Mouse (Mus musculus): ENCODE results near the gene Slc36a2. TPM values are rescaled to one million over a fixed set of nuclear protein-coding genes. Genes with fewer than 3 reads are reported as not detected.
A peak's percentile ranks its signal among the peaks of the same experiment; 100 is the strongest.

Slc36a2 gene
- total and polyA plus RNA-seq, 3 experiments: 0.04 to 0.17 TPM; not detected in 1

DNA sequence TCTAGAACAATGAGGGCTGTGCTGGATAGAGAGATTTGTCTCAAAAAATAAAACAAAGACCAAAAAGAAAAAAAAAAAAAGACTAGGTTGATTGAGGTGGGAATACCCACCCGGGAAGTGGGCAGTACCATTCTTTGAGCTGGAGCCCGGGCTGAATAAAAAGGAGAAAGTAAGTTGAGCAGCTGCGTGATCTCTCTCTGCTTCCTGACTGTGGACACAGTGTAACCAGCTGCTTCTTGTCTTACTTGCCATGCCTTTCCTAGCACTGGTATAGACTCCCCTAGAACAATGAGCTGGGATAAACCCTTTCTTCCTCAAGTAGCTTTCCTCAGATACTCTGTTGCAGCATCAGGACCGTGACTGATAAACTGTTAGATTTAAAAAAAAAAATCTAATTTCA is 43.4 kb downstream of the Slc36a2 start:
- in situ Hi-C loops (cut with MboI; ENCODE audit: low pct_ligation_motif_present, low pct_unique_long_range_greater_than_20kb, low sequenced_read_pairs): no loop called here
- Histone ChIP-seq H3K9ac (ENCODE audit: insufficient read depth, low read depth) (no peak overlapping the region), H3K4me2 (ENCODE audit: insufficient read depth, low read depth, poor library complexity, severe bottlenecking) (no peak overlapping the region), H3K9me3 (replicated peaks; ENCODE audit: low read length) (peaks cover 9% of the 10 kb centered on the region), H3K4me3 (replicated peaks in 1 of 3; ENCODE audit: low read depth in 2 of 3, low read length in 2 of 3, poor library complexity in 1 of 3) (no peak overlapping the region), H3K79me2 (replicated peaks; ENCODE audit: control insufficient read depth, extremely low read depth, insufficient read depth, poor library complexity, severe bottlenecking) (no peaks in the 10 kb centered on the region), H3K36me3 (replicated peaks in 1 of 2; ENCODE audit: control insufficient read depth in 1 of 2, insufficient read depth in 1 of 2, low read length in 1 of 2) (peaks cover 0 to 2% of the 10 kb centered on the region in 2 experiments), H3K27me3 (replicated peaks) (no peaks in the 10 kb centered on the region), H3K27ac (ENCODE audit: insufficient read depth, low read depth) (no peak overlapping the region), H3K4me1 (ENCODE audit: control insufficient read depth in 1 of 2, insufficient read depth in 2 of 2) (peaks cover 4 to 22% of the 10 kb centered on the region in 2 experiments; a peak in 3 of 4 replicates)
- TF ChIP-seq ZNF384 (IDR thresholded peaks at IDR 0.05; ENCODE audit: low read depth, low read length) (peak; percentile 71; the same call in 1 of the 2 replicates), ELF1 (IDR thresholded peaks at IDR 0.05; ENCODE audit: low read depth, low read length) (peak; percentile 40; the same call in 1 of the 2 replicates), CHD2 (IDR thresholded peaks at IDR 0.05; ENCODE audit: low read length) (no peak)
- dilution Hi-C loops (cut with MboI; ENCODE audit: extremely low pct_ligation_motif_present, extremely low pct_unique_long_range_greater_than_20kb, low sequenced_read_pairs): no loop called here
- no peak for DNase-seq (ENCODE audit: extremely low read depth)

DNA sequence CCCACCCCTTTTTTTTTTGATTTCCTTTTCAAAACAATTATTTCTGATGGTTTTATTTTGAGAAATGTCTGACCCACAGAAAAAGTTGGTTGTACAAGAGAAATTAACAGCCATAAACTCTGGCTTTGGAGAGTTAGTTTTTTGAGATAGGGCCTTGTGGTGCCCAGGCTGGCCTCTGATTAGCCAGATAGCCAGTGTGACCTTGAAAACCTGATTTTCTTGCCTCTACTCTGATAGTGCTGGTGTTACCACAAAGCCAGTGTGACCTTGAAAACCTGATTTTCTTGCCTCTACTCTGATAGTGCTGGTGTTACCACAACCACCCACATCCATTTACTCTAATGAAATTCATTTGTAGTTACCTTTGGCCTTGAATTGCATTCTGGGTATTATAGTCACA is 47.2 kb downstream of the Slc36a2 start:
- no peak for TF ChIP-seq MYC (IDR thresholded peaks at IDR 0.05; ENCODE audit: low read depth, low read length)
- TF ChIP-seq TBP (conservative IDR thresholded peaks at IDR 0.05; ENCODE audit: low read depth, low read length): no peak
- TF ChIP-seq SMC3 (IDR thresholded peaks at IDR 0.05; ENCODE audit: low read depth, low read length): no peak
- no peak for TF ChIP-seq POLR2AphosphoS2 (IDR thresholded peaks at IDR 0.05; ENCODE audit: low read depth, low read length)
- no peak for TF ChIP-seq PAX5 (IDR thresholded peaks at IDR 0.05; ENCODE audit: low read length)
- TF ChIP-seq BHLHE40 (IDR thresholded peaks at IDR 0.05; ENCODE audit: low read depth, low read length): no peak
- no peak for TF ChIP-seq USF1 (IDR thresholded peaks at IDR 0.05; ENCODE audit: low read depth, low read length)
- no peak for TF ChIP-seq MEF2A (IDR thresholded peaks at IDR 0.05; ENCODE audit: borderline replicate concordance, low read depth, low read length)
- TF ChIP-seq CTCF (conservative IDR thresholded peaks at IDR 0.05 in 1 of 2, IDR thresholded peaks at IDR 0.05 in 1 of 2; ENCODE audit: low read depth in 2 of 2, low read length in 2 of 2): no peak
- TF ChIP-seq GABPA (IDR thresholded peaks at IDR 0.05; ENCODE audit: insufficient replicate concordance, low read depth, low read length): no peak
- TF ChIP-seq HCFC1 (IDR thresholded peaks at IDR 0.05; ENCODE audit: low read depth, low read length): no peak
- no peak for TF ChIP-seq SIN3A (IDR thresholded peaks at IDR 0.05; ENCODE audit: low read length)
- no peak for TF ChIP-seq CHD2 (IDR thresholded peaks at IDR 0.05; ENCODE audit: low read length)
- peaks cover 0 to 2% of the 10 kb centered on the region in 2 experiments for H3K36me3 ChIP-seq (replicated peaks in 1 of 2; ENCODE audit: control insufficient read depth in 1 of 2, insufficient read depth in 1 of 2, low read length in 1 of 2)
- H3K27ac ChIP-seq (ENCODE audit: insufficient read depth, low read depth): no peak overlapping the region
- no peaks in the 10 kb centered on the region for H3K27me3 ChIP-seq (replicated peaks)
- in situ Hi-C loops (cut with MboI; ENCODE audit: low pct_ligation_motif_present, low pct_unique_long_range_greater_than_20kb, low sequenced_read_pairs): no loop called here
- no peak overlapping the region for H3K4me2 ChIP-seq (ENCODE audit: insufficient read depth, low read depth, poor library complexity, severe bottlenecking)
- H3K9ac ChIP-seq (ENCODE audit: insufficient read depth, low read depth): no peak overlapping the region
- H3K79me2 ChIP-seq (replicated peaks; ENCODE audit: control insufficient read depth, extremely low read depth, insufficient read depth, poor library complexity, severe bottlenecking): no peaks in the 10 kb centered on the region
- H3K9me3 ChIP-seq (replicated peaks; ENCODE audit: low read length): no peaks in the 10 kb centered on the region
- peak overlapping the region in 1 of 3 experiments; percentile 19 for H3K4me3 ChIP-seq (replicated peaks in 1 of 3; ENCODE audit: low read depth in 2 of 3, low read length in 2 of 3, poor library complexity in 1 of 3)
- dilution Hi-C loops (cut with MboI; ENCODE audit: extremely low pct_ligation_motif_present, extremely low pct_unique_long_range_greater_than_20kb, low sequenced_read_pairs): no loop called here
- peaks cover 15 to 59% of the 10 kb centered on the region in 2 experiments for H3K4me1 ChIP-seq (ENCODE audit: control insufficient read depth in 1 of 2, insufficient read depth in 2 of 2)
- no peak for DNase-seq (ENCODE audit: extremely low read depth)
